Mouse (Mus musculus): ENCODE results near the gene Csnk2a1.

Csnk2a1 gene

GRCm38 (mm10) chr2:152240580-152240979, 13.9 kb downstream of the Csnk2a1 start:
- 43% methylated on average over 2 of the region's 2 CpGs for WGBS

DNA sequence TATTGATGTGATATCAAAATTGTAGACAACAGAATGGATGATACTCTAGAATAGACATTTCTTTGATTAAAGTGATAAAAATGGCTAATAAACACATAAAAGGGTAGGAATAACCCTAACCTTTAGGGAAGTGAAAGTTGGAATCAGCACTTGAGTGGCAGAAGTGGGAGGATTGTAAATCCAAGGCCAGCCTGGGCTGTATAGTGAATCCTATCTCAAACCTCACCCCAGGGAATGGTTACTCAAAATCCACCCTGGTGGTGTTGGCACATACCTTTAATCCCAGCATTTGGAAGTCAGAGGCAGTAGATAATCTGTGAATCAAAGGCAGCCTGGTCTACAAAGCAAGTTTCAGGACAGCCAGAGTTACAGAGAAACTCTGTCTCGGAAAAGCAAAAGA, 20.6 kb downstream of the Csnk2a1 start:
- 59% methylated on average over 1 of the region's 1 CpGs for WGBS

DNA sequence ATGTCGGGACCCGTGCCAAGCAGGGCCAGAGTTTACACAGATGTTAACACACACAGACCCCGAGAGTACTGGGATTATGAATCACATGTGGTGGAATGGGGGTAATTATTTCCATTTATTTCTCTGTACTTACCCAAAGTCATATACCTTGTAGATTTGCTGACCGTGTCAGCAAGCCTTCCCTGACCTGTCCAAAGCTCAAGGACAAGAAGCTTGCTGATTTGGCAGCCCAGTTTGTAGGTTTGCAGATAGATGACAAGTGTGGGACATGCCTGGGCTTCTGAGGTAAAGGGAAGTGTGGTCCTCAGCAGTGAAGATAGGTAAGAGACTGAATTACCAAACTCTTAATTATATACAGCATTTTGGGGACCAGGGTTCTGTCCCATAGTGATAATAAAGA, 23.9 kb downstream of the Csnk2a1 start:
- WGBS = 69% methylated on average over 4 of the region's 4 CpGs

DNA sequence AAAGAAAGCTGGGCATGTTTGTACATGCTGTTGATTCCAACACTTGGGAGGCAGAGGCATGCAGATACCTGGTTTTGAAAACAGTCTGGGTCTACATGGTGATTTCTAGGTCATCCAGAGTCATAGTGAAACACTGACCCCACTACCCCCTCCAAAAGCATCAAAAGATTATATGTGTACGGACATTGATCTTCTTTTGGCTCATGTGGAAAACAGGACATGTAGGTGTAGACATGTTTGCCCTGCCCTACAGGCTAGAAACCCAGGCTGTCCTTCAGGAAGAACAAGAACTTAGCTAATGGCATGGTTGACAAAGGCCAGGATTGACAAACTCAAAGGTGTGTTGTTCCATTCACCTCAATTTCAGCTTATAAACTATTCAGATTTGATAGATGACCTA, 33.1 kb downstream of the Csnk2a1 start:
- WGBS = 95% methylated on average over 1 of the region's 1 CpGs

GRCm38 (mm10) chr2:152273639-152274038, 47.0 kb downstream of the Csnk2a1 start:
- 59% methylated on average over 2 of the region's 2 CpGs for WGBS

GRCm38 (mm10) chr2:152281407-152281806, 54.8 kb downstream of the Csnk2a1 start:
- WGBS = 59% methylated on average over 3 of the region's 3 CpGs

GRCm38 (mm10) chr2:152287560-152287959, 60.9 kb downstream of the Csnk2a1 start:
- 90% methylated on average over 5 of the region's 5 CpGs for WGBS

DNA sequence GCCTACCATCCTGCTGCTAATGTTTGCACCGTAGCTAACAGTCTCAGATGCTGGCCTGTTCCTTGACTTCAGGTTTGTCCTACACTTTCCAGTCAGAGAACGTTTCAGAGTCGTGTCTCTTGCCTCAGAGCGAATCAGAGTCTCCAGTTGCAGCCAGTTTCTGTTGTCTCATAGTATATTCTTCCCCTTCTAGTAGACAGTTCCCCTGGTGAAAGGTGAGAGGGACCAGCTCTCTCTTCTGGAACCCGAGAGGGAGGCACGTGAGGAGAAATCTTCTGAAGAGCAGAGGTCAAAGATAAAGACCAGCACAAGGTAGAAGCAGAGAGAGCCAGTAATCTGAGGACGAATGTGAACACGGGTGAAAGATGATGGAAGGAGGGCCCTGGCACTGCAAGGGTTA, 61.4 kb downstream of the Csnk2a1 start:
- 83% methylated on average over 8 of the region's 8 CpGs for WGBS

GRCm38 (mm10) chr2:152289623-152290022, 63.0 kb downstream of the Csnk2a1 start:
- 68% methylated on average over 2 of the region's 2 CpGs for WGBS

GRCm38 (mm10) chr2:152292475-152292874, 65.8 kb downstream of the Csnk2a1 start:
- WGBS = 52% methylated on average over 2 of the region's 2 CpGs

GRCm38 (mm10) chr2:152293179-152293726, 66.6 kb downstream of the Csnk2a1 start:
- 1% methylated on average over 15 of the region's 15 CpGs for WGBS

- WGBS = 1% methylated on average over 70 of the region's 70 CpGs
Measured at GRCm38 (mm10) chr2:152293727-152294475, 67.3 kb downstream of the Csnk2a1 start, which contains the start of gene Tbc1d20. TSS of gene Tbc1d20 (plus strand) at chr2:152293828.

- WGBS = 23% methylated on average over 5 of the region's 5 CpGs
Measured at GRCm38 (mm10) chr2:152294541-152294940, 67.9 kb downstream of the Csnk2a1 start.

GRCm38 (mm10) chr2:152302862-152303261, 76.2 kb downstream of the Csnk2a1 start:
- 57% methylated on average over 2 of the region's 2 CpGs for WGBS

DNA sequence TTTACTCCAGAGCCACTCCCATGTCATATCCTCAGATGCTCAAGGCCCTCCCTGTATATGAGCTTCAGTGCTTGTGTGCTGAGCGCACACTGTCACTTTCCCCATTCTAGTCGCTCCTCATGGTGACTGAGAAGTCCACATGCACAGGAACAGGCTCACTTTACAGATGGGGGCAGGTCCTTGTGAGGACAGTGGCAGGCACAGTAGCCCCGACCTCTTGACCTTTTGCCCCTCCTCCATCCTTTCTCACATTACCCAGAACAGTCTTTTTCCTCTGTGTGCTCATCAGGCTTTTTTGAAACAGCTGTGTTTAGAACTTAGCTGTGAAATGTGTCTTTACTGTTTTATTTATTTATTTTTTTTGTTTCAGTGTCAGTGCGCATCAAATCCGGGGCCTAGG, 77.1 kb downstream of the Csnk2a1 start:
- WGBS = 84% methylated on average over 5 of the region's 5 CpGs

DNA sequence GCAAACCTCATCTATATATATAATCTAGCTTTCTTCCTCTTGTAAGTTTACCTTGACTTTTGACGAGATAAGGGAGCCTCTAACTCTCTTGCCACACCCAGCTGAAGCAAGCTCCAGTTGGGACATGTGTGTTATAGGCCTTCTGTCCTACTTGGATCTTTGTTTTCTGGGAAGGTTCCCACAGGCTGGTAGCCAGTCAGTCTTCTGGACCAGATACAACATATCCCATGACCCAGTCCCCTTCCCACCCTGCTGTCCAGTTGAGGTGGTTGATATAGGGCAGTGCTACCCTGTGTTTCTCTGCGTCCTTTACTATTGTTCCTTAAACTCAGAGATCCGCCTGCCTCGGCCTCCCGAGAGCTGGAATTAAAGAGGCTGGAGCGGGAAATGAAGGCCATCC, 78.8 kb downstream of the Csnk2a1 start:
- WGBS = 97% methylated on average over 6 of the region's 6 CpGs

- 88% methylated on average over 3 of the region's 3 CpGs for WGBS
Measured at GRCm38 (mm10) chr2:152307186-152307585, 80.5 kb downstream of the Csnk2a1 start.

DNA sequence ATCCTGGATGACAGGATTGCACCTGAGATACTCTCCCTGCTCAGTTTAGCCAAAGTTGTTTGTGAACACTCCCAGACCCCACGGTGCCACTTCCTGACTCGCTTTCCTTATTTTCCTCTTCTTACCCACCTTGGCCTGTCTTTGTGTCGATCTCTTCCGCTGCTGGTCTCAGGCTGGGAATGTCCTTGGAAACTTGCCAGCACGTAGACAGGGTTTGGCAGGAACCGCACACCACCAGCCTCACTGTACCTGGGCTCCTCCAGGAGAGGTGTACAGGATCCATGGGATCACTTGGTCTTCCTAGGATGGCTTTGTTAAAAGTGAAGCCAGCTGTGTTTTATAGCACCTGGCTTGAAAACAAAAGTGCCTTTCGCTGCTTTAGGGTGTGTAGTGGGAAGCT, 86.4 kb downstream of the Csnk2a1 start:
- WGBS = 46% methylated on average over 7 of the region's 7 CpGs

DNA sequence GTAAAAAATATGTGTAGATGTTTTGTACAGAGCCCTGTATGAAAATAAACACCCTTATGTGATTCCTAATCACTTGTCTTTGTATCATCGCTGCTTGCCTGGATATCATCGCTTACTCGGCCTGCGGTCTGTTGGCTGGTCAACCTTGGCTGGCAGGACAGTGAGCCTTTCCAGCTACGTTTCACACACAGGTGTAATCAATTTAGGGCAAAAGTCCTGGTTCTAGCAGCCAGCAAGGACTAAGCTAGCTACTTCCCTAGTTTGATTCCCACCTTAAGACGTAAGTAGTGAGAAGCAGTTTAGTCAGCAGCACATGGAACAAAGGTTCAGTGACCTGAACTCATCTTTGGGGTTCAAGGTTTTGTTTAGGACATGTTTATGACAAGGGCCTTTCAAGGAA, 87.3 kb downstream of the Csnk2a1 start:
- WGBS = 86% methylated on average over 6 of the region's 6 CpGs

DNA sequence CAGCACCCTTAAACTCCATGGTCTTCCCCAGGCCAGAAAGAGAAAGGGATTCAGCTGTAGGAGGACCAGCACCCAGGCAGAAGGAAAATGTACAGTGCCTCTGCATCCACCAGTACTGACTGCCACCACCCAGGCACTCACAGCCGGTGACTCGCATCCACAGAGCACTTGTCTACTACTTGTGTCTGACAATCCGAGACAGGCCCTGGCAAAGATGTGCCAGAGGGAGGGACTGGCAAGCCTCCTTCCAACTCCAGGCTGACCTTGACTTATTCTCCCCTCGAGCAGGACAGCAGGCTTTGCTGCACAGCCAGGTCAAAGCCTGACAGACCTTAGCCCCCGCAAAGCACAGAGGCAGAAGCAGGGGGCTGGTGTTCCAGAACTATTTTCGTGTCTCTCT, 90.4 kb downstream of the Csnk2a1 start:
- 70% methylated on average over 6 of the region's 6 CpGs for WGBS

DNA sequence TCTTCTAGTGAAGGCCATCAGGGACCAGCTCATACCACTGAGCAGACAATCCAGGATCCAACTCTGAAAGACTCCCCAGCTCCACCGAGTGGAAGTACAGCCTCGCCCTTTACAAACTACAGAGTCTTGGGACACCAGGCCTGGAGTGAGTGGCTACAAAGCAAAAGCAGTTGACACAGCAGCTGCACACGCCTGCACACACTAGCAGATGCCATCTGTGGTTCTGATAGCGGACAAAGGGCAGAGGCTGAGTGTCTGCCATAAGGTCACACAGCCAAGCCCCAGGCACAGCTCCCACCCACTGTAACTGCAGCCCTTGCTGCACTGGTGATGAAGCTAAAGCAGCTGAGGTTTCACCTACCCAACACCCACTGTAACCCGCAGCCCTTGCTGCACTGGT, 94.9 kb downstream of the Csnk2a1 start:
- WGBS = 82% methylated on average over 5 of the region's 5 CpGs

GRCm38 (mm10) chr2:152322198-152322597, 95.6 kb downstream of the Csnk2a1 start:
- WGBS = 88% methylated on average over 6 of the region's 6 CpGs

GRCm38 (mm10) chr2:152323971-152324370, 97.3 kb downstream of the Csnk2a1 start:
- 93% methylated on average over 14 of the region's 14 CpGs for whole genome bisulfite sequencing

DNA sequence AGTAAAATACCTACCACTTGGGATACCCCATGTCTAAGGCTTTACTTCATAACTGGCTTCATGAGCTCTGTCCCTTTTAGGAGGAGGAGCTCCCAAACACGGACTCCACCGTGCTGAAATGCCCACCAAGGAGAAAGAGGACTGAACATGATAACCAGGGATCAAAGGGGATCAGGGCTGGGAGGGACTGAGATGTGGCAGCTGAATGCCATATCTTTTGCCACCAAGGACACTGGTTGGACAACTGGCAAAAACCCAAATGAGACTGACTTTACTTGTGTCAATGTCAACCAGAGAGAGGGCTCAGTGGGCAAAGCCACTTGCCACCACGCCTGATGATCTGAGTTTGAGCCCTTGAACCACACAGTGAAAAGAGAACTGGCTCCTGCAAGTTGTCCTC, 98.2 kb downstream of the Csnk2a1 start:
- WGBS = 90% methylated on average over 3 of the region's 3 CpGs

All from cerebral cortex, adult 2 months (tissue).